Mouse (Mus musculus) lung, postnatal 4 days (tissue): ENCODE measurements around the gene Mier3.

Source experiments
- DNase-seq, 2 experiments: peaks; one replicate each; pipeline ENCODE4 v3.0.0; 2021

Mier3 gene

DNA sequence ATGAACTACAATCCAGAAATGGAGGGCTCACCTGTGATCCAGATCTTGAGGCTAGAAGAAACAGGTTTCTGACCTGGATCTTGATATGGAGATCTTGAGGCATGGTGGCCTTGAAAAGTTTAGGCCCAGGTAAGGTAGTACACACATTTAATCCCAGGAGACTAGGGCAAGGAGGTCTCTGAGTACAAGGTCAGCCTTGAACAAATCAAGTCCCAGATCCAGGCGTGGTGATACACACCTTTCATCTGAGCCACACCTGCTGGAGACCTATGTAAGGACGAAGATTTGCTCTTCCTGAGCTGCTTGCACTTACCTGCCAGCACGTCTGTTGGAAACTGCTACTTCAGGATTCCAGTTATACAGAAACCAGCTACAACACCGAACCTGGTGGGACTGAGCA lies at the start of gene Mier3:
Mier3 (plus strand) TSS at position 301 of the 400 bp plus-strand sequence.
- no peak for DNase-seq

DNA sequence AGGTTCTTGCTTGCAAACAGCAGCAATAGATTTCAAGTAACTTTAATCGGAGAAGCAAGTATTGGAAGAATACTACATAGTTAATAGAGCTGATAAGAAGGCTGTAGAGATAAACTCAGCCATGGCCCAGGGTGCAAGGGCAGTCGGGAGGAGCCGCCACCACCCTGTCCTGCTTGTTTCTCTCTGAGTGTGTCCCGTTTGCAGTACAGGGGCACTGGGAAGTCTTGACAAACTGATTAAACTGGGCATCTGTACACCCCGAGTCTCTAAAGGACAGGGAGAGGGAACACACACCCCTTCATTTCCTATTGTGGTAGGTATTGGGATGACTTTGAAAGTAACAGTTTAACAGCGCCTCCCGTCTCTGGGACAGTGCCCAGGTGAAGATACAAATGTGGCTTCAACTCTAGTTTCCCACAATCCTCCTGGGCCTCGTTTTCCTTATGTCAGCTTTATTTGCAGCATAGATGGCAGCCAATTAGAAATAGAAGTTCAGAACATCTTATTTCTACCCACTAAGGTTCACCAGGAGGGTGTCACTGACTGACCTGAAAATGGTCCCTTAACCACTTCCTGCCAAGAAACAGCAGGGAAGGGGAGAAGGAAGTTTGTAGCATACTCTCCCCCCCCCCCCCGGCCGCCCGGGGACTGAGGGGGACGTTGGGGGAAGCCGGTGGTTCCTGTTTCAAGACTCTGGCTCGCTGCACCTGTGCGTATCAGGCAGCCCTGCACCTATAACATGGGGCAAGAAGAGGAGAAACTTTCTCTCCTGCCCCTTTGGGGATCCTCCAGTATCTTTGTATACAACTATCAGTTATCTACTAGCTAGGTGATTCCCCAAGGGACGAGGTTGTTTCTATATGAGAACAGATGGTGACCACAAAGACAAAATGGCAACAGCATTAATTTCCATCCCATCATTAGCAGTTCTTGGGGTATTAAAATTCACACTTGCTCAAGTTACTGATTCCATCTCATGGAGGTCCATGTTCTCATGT lies 46.3 kb upstream of the Mier3 start:
- DNase-seq: no peak

DNA sequence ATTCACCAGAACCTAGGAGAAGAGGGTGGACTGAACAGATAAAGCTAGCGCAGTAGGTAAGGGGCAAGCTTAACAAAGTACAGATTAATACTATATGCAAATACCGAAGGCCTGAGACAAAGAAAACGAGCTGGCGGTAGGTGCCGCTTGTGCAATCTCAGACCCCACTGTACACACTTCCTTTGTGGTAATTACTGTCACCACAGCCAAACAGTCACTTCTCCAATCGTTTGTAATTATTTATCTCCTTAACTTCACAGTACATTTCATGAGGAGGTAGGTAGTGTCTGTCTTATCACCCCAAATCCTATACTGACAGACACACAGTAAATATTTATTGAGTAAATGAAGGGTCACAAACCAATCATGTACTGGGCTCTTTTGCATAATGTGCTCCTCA lies 40.5 kb upstream of the Mier3 start:
- peak in 1 of 2 experiments; percentile 8 for DNase-seq

GRCm38 (mm10) chr13:111643636-111644035 lies 37.1 kb upstream of the Mier3 start:
- DNase-seq: no peak

DNA sequence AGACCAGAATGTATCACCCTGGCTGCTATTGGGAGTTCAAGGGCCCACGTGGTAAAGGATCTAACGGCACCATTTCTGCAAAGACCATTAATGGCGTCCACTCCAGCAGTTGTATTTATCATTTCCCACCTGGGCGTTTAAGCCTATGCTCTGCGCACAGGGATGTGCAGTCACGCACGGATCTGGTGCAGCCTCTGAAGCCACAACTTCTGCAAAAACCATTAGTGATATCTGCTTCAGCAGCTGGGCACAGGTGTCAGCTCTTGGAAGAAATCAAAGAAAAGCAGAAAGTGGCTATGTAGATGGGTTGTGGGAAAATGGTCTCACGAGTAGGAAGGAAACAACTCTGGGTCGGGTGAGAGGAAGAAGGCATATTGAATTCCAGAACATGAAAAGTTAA lies 34.6 kb upstream of the Mier3 start:
- no peak for DNase-seq

- DNase-seq: no peak
These were observed 33.5 kb upstream of the Mier3 start for GRCm38 (mm10) chr13:111647279-111647678.

- no peak for DNase-seq
These were observed 29.8 kb upstream of the Mier3 start for GRCm38 (mm10) chr13:111651020-111651419.

GRCm38 (mm10) chr13:111655273-111655672 lies 25.5 kb upstream of the Mier3 start:
- DNase-seq: no peak

- no peak for DNase-seq
These were observed 24.9 kb upstream of the Mier3 start for GRCm38 (mm10) chr13:111655856-111656255.

DNA sequence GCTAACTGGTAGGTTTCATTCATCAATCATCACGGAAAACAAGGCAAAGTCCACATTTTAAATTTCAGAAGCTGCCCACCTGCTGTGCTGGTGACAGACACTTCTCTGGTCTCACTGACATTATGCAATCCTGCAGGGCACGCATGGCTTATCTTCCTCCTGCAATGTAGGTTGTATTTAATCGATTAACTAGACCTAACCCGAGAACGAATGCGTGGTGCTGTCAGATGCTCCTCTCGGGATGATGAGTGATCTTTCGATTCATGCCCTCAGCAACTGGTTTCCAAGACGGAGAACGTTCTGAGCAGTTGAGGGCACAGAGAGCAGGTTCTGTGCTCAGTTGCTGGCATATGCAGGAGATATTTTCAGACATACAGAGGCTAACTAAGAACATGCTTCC lies 24.5 kb upstream of the Mier3 start:
- DNase-seq: no peak

DNA sequence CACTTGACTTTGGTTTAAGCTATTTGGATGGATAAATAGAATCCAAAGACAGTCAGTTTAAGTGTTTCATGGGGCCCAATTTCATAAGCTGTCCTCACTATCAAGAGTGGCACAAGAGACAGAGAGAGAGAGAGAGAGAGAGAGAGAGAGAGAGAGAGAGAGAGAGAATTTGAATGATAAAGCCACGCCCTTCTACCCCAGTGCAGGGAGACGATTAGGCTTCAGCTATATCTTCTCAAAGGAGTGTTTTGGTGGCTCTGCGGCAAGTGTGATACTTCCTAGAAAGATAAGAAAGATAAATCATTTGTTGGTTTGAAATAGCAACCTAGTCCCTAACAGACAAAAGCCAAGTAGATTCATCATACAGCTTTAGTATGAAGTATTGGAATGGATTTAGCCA lies 24.0 kb upstream of the Mier3 start:
- DNase-seq: no peak

DNA sequence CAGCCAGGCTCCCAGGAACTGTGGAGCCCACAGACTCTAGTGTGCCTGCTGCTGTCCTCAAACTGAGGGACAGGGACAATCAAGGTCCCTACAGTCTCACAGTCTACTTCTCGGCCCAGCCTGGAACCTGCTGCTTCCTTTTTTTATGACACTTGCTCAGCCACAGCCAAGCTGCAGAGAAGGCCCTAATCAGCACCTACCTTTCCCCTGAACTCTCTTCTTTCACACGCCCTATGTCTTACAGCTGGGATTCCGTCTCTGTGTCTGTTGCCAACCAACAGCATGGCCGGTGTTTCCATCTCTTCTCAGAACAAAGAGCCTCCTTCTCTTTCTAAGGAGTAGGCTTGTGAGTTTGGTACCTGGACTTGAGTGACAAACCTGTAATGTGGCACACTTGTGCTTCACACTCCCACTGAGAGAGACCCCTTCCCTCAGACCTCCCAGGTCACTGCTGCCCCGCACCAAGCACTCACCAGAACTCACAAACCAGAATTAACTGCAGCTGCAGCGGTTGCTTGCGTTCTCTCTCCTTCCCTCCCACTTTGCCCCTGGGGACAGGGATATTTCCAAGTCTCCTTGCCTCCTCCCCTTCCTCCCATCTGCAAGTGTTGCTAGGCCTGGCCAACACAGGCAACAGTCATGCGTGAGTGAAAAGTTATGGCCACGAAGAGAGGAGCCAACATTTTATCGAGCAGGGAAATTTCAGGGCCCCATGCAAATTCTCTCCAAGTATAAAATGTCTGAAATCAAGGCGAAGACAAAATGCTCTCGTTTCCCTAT lies 22.1 kb upstream of the Mier3 start:
- DNase-seq: no peak

DNA sequence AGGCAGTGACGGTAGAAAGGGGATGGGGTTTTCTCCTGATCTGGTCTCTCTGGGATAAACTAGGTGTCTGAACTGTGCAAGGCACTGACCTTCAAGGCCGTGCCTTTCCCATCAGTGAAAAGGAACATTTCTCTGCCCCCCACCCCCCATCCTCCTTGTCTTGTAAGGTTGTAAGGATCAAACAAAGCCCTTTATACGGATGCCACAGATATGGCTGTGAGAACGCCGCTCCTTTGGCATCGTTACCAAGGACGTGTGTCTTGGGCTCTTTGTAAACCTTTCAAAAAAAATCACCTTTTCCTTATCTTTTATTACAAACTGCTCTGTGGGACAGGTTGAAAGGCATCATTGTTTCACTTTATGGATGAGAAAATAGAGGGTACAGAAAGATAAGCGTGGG lies 21.3 kb upstream of the Mier3 start:
- no peak for DNase-seq

GRCm38 (mm10) chr13:111660072-111660471 lies 20.7 kb upstream of the Mier3 start:
- DNase-seq: no peak

DNA sequence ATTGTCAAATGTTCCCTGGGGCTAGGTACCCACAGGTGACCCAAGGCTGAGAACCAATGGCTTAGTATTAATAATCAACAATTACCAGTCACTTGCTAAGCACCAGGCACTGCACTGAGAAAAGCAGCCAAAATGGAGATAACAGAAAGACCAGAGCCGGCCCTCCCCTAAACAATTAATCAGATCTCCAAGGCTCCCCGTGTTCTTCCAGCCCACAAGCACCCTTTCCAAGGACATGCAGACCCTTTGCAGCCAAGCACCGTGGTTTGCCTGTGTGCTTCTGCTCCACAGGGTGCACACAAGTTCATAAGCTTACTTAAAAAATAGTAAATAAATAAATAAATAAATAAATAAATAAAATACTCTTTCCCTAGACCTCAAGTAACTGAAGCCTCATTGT lies 20.2 kb upstream of the Mier3 start:
- DNase-seq: no peak

DNA sequence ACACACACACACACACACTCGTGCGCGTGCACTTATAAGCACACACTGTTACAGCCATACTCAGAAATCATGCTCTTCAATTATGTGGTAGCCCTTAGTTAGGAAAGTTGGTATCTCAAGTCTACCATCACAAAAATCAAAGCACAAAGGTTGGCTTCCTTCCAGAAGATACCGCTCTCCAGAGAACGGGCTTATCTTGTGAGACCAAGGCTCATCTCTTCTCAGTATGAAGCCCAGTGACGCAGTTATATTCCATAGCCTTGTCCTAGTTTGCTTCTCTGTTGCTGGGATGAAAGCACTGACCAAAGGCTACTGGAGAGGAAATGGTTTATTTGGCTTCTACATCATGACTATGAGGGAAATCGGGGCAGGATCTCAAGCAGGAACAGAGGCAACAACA lies 12.8 kb upstream of the Mier3 start:
- no peak for DNase-seq

DNA sequence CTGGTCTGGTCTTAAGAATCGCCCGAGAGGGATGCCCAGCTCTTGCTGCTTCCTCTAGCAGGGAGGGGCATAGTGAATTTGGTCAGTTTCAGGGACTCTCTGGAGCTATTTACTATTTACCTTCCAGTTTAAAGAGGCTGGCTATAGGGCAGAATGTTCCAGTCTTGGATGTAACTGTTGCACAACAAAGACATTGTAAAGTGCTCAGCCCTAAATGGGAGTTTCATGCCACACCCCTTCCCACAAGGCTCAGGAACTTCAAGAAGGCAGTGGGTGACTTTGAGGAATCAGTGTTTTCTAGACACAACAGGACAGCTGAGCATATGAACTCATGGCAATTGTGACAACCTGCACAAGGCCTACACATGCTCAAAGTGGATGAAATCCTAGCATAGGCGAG lies 3.9 kb upstream of the Mier3 start:
- no peak for DNase-seq

- DNase-seq: no peak
These were observed 3.4 kb downstream of the Mier3 start for GRCm38 (mm10) chr13:111684056-111684625.

GRCm38 (mm10) chr13:111685751-111686462 lies 5.1 kb downstream of the Mier3 start:
- DNase-seq: peak; percentile 91 to 95

DNA sequence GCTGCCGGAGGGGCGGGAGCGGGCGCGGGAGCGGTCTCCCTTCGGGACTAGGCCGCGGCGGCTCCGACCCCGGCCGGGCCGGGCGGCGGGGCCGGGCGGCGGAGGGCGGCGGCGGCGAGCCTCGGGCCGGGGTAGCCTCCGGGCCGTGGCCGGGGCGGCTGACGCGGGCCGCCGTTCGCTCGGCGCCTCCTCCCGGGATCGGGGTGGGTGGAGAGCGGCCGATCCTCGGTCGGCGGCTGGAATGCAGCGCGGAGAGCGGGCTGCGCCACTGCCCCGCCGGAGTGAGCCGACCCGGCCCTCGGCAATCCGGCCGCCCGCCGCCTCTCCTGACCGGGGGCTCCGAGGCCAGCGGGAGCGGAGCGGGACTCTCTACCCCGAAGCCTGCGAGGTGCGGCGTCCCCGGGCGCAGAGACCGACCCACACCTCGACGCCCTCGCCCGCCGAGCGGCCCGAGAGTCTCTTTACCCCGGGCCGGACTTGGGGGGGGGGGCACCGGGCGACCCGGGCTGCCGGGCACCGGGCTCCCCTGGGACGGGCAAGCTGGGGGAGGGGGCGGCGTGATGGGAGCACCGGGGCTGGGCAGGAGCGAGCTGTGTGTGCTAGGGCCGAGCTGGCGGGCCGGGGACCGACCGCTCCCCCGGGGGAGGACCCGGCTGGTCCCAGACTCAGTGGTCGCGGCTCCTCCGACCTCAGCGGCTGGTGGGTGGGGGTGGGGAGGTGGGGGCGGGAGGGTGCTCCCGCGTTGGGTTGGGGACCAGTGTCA lies 5.9 kb downstream of the Mier3 start:
- peak; percentile 35 to 45 for DNase-seq

- peak; percentile 68 to 82 for DNase-seq
These were observed 6.6 kb downstream of the Mier3 start for GRCm38 (mm10) chr13:111687285-111687781.

DNA sequence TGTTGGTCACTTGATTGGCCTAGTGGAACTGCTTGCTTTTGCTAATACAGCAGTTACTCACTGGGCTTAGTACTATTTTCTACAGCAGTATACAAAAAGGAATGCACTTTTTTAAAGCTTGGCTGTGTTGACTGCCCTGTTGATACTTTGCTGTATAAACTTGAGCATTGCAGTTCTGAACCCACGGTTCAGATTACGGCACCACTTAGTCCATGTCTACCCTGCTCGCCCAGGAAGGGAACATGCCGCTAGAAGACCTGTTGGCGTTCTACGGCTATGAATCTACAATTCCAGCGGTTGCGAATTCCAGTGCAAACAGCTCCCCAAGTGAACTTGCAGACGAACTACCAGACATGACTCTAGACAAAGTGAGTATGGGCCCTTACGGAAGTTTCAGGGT lies 22.6 kb downstream of the Mier3 start:
- no peak for DNase-seq
